Mouse (Mus musculus) liver, embryonic 14.5 days (tissue): ENCODE data around the gene Rtl6.

Source experiments
- CTCF ChIP-seq: IDR thresholded peaks from 2 replicates; pipeline ENCODE4 v1.5.1; 2016; ENCODE audit warnings: antibody characterized with exemption, low read depth, control low read depth
- EP300 ChIP-seq: IDR thresholded peaks from 2 replicates; pipeline ENCODE4 v1.6.1; 2016; ENCODE audit warnings: antibody characterized with exemption, low read depth

GRCm38 (mm10) chr15:84566568-84567110 is 9.0 kb upstream of the Rtl6 start:
- TF ChIP-seq EP300 (no peak), CTCF (no peak)
